Mouse (Mus musculus) lung, postnatal 10 days (tissue): ENCODE results near the gene Kpna2.

ENCODE experiments used
- DNase-seq: peaks from one replicate; pipeline ENCODE4 v3.0.0; 2021

The Kpna2 gene

DNA sequence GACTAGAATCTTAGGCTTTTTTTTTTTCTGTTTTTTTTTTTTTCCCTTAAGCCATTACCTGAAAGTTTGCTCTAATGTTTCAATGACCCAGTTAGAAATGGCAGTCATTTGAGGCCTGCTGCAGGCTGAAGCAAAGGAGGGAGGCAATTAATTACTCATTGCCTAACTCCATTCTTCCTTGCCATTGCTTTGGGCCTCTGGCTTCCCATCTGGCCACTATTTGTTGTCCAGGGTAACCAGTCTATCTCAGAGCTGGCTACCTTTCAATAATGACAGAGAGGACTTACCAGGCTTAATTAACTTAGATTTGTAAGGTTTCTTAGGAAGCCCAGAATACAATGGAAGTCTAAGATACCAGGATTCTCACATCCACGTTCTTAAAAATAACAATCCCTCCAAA is 17.6 kb downstream of the Kpna2 start:
- DNase-seq: no peak

DNA sequence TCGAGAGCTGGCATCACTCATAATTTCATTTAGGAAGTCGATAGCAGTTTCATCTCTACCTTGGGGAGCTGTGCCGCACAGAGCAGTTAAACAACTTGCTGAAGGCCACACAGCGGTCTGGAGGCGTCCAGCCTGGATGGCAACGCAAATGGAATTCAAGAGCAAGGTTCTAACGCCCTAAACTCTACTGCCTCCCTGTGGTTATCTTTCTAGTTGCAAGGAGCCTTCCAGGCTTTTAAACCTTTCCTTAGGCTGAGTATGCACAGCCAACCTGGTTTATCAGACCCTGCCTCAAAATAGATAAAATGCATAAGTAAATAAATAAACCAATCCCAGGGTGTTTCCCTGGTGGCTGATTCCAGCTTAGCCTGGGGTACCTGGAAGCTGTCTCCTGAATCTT is 18.9 kb downstream of the Kpna2 start:
- DNase-seq: peak; percentile 86

GRCm38 (mm10) chr11:106976194-106976593 is 23.1 kb downstream of the Kpna2 start:
- DNase-seq: peak; percentile 92

DNA sequence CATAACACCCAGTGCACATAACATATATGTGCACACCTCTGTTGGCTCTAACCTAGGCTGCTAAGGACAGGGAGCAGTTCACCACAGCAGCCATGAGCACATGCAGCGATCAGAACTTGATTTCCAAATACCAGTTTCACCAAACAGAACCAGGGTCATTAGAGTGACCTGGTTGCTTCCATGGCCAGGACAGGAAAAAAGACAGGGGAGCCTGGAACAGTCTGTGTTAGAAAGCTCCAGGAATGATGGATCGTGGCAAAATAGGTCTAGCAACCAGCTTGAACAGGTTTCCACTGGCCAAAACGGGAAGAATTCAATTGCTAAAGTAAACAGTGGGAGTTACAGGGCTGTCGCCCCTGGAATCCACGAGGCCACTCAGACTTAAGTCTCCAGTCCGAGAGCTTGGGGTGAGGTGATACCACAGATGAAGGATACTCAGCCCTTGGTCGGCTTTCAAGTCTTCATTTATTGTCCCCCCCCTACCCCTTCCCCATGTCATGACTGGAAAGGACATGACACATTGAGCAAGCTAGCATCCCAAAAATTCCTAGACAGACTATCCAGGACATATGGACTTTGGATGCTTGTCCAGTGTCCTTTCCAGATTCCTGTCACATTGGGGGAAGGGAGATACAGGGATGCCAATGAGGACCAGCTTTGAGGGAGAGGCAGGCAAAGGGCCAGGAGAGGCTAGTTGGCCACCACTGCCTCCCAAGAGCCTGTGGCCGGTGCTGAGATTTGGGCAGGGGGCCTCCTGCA is 23.7 kb downstream of the Kpna2 start:
- no peak for DNase-seq

- no peak for DNase-seq
Observed at GRCm38 (mm10) chr11:106974440-106974839, 24.9 kb downstream of the Kpna2 start.

GRCm38 (mm10) chr11:106973016-106973415 is 26.3 kb downstream of the Kpna2 start:
- DNase-seq: no peak

DNA sequence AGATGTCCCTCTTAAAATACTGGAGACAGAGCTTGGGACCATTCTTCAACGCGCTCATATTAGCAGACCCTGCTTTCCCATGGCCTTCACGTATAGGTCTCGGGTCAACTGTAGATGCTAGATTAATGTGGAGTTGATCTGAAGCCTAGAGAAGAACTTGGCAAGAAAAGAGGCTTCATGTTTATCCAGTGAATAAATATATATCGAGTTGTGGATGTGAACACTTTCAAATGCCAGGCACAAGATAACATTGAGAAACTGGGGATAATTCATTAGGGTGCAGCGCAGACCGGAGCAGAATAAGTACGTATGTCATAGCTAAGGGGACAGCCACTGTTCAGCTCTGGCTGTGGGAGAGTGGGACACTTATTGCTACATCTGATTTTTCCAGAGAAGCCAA is 29.5 kb downstream of the Kpna2 start:
- DNase-seq: no peak

- peak; percentile 83 for DNase-seq
Observed at GRCm38 (mm10) chr11:106967630-106968029, 31.7 kb downstream of the Kpna2 start.

- DNase-seq: no peak
Observed at GRCm38 (mm10) chr11:106965881-106966280, 33.5 kb downstream of the Kpna2 start.

DNA sequence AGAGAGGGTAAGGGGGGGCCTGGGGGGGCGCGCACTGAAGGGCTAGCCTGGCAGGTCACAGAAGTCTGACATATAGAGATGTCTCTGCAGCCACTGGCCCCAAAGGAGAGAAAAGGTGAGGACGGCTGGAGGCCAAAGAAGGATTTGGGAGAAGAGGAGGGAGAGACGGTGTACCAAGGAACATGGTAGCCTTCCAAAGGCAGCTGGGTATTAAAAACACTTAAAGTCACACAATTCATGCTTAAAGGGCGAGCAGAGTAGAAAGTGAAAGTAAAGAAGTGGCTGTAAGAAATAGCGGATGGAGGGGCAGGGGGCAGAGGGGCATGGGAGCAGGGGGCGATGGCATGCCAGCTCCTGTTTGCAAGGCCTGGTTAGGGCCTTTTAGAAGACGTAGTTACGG is 37.0 kb downstream of the Kpna2 start:
- no peak for DNase-seq

DNA sequence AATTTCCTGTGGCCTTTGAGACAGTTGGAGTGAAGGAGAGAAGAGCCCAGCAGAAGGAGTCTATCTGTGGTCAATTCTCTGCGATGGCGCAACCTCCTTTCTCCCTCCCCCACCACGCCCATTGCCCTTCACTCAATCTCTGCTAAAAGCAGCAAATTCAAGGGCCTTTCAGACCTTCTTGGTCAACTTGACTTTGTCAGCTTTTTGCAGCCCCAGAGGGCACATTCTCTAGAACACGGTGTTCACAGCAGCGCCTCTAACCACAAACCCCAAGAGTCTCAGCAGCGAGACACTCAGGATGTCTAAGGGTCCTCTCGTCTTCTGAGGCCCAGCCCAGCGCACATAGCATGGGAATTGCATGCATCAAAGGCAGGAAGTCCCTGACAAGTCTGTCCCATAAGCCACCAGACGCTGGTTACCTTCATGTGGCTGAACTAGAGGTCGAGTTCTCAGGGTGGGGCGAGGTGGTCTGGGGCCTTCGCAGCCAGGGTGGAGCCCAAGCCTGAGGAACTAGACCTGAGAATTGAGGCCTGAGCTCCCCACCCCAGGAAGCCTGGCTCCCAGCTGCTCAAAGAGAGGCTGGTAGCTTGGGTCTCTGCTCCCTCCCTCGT is 37.8 kb downstream of the Kpna2 start:
- peak; percentile 80 for DNase-seq

- DNase-seq: no peak
Observed at GRCm38 (mm10) chr11:106959121-106959520, 40.2 kb downstream of the Kpna2 start.

GRCm38 (mm10) chr11:106958407-106959071 is 40.8 kb downstream of the Kpna2 start:
- no peak for DNase-seq

- DNase-seq: peak; percentile 91
Observed at GRCm38 (mm10) chr11:106957271-106957980, 41.9 kb downstream of the Kpna2 start.

DNA sequence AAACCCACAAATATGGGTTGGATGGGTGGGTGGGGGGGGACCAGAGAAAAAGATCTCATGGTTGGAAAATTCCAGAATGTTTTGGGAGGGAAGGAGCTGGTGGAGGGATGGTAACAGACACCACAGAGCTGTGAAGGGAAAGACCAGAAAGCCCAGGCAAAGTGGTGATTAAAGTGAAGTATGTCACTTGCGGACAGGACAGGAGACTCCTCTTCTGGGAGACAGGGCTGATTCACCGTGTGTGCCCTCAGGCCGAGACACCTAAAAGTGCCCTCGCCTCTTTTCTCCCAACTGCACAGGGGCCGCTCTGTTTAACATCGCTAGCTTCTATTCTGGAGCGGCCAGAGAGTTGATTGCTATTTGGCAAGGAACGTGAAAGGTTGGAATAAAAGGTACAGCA is 44.8 kb downstream of the Kpna2 start:
- no peak for DNase-seq

DNA sequence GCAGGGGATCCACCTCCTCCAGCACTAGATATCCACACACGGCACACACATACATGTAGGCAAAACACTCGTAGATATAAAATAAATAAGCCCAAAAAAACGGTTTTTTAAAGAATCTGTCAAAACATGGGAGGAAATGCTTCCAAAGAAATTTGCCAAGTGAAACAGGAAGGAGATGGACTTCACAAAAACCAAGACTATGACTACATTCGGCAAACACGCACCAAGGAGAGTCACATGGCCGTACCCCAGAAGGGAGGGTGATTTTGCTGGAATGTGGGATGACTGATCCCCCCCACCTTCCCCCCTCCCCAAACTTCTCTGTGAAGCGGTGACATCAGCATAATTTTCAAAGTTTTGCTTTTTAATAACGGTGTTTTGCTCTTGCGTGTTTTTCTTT is 45.2 kb downstream of the Kpna2 start:
- peak; percentile 37 for DNase-seq
